Mouse (Mus musculus) kidney, embryonic 14.5 days (tissue): ENCODE data around the gene Arhgef17. TPM values are rescaled to one million over a fixed set of nuclear protein-coding genes. Genes with fewer than 3 reads are reported as not detected.
A peak's percentile ranks its signal among the peaks of the same experiment; 100 is the strongest.

Experiments used
- ATAC-seq: fragments of 200-750 bp; cut with Nextera tagmentation; 2 replicates; pipeline ENCODE4 v1.8.0; 2017; ENCODE audit warnings: moderate number of reproducible peaks, mild to moderate bottlenecking, moderate TSS enrichment, moderate library complexity; ENCODE audit not compliant: low FRiP score, low TSS enrichment
- H3K27ac ChIP-seq: fragments of 300-500 bp; sonication (generic); 2 replicates; pipeline ENCODE4 v1.5.1; 2014; ENCODE audit warnings: low read depth, mild to moderate bottlenecking, low read length, moderate library complexity, mixed read lengths
- H3K27me3 ChIP-seq: fragments of 300-500 bp; sonication (generic); 2 replicates; pipeline ENCODE4 v1.6.1; 2014; ENCODE audit warnings: mild to moderate bottlenecking, low read length; ENCODE audit not compliant: control insufficient read depth, insufficient read depth
- H3K36me3 ChIP-seq: fragments of 300-500 bp; sonication (generic); 2 replicates; pipeline ENCODE4 v1.6.1; 2014; ENCODE audit warnings: low read length, mixed read lengths; ENCODE audit not compliant: control insufficient read depth, insufficient read depth
- H3K4me1 ChIP-seq: fragments of 300-500 bp; sonication (generic); 2 replicates; pipeline ENCODE4 v1.6.1; 2014; ENCODE audit warnings: low read length, mixed read lengths; ENCODE audit not compliant: control insufficient read depth, insufficient read depth
- H3K4me2 ChIP-seq: fragments of 300-500 bp; sonication (generic); replicated peaks from 2 replicates; pipeline ENCODE4 v1.6.1; 2014; ENCODE audit warnings: low read depth, mild to moderate bottlenecking, low read length
- H3K4me3 ChIP-seq: fragments of 300-500 bp; sonication (generic); 2 replicates; pipeline ENCODE4 v1.5.1; 2014; ENCODE audit warnings: mild to moderate bottlenecking, low read length
- H3K9ac ChIP-seq: fragments of 300-500 bp; sonication (generic); 2 replicates; pipeline ENCODE4 v1.6.1; 2014; ENCODE audit warnings: low read depth, mild to moderate bottlenecking, low read length, moderate library complexity
- H3K9me3 ChIP-seq: fragments of 300-500 bp; sonication (generic); 2 replicates; pipeline ENCODE4 v1.6.1; 2016; ENCODE audit warnings: low read length; ENCODE audit not compliant: control insufficient read depth
- WGBS: fragments of 180-500 bp; shearing (Covaris S2); extraction: QIAGEN DNeasy Blood & Tissue Kit; methylation state at CpG from one replicate; pipeline ENCODE4 v1.1.7; 2014; 5-methylcytosine and 5-hydroxymethylcytosine counted together
- polyA plus RNA-seq: library from polyadenylated mRNA; unstranded; fragments of >200 nt; fragmentation: Nextera tagmentation; extraction: Ambion mirVana; gene quantifications from 2 replicates; pipeline ENCODE4 v1.2.1, GENCODE M21; 2014

Gene Arhgef17
- polyA plus RNA-seq, 1 experiment from 2014 or later: 15.5 TPM

- WGBS: 88% methylated on average over 4 of the region's 4 CpGs
- Histone ChIP-seq H3K4me3 (no peak overlapping the region), H3K4me2 (no peak overlapping the region), H3K27ac (no peak overlapping the region), H3K36me3 (peaks cover 92% of the 10 kb centered on the region), H3K4me1 (no peaks in the 10 kb centered on the region), H3K9ac (no peak overlapping the region), H3K9me3 (no peaks in the 10 kb centered on the region), H3K27me3 (no peaks in the 10 kb centered on the region)
- ATAC-seq: no peak
Measured at GRCm38 (mm10) chr7:100881950-100882349, 50.0 kb downstream of the Arhgef17 start.

GRCm38 (mm10) chr7:100881531-100881930 is 50.4 kb downstream of the Arhgef17 start:
- Histone ChIP-seq H3K36me3 (peaks cover 96% of the 10 kb centered on the region), H3K27ac (no peak overlapping the region), H3K4me1 (no peaks in the 10 kb centered on the region), H3K27me3 (no peaks in the 10 kb centered on the region), H3K9ac (no peak overlapping the region), H3K4me2 (no peak overlapping the region), H3K4me3 (no peak overlapping the region), H3K9me3 (no peaks in the 10 kb centered on the region)
- ATAC-seq: no peak
- WGBS: 92% methylated on average over 9 of the region's 9 CpGs

- Histone ChIP-seq H3K27me3 (no peaks in the 10 kb centered on the region), H3K9me3 (no peaks in the 10 kb centered on the region), H3K4me2 (no peak overlapping the region), H3K36me3 (peaks cover 97% of the 10 kb centered on the region), H3K9ac (no peak overlapping the region), H3K27ac (no peak overlapping the region), H3K4me3 (no peak overlapping the region), H3K4me1 (no peaks in the 10 kb centered on the region)
- 26% methylated on average over 20 of the region's 20 CpGs for WGBS
- peak; percentile 24; the same call in 1 of the 2 replicates for ATAC-seq
Measured at GRCm38 (mm10) chr7:100879595-100879994, 52.3 kb downstream of the Arhgef17 start.

GRCm38 (mm10) chr7:100876771-100877170 is 55.1 kb downstream of the Arhgef17 start:
- 90% methylated on average over 9 of the region's 9 CpGs for WGBS
- ATAC-seq: no peak
- Histone ChIP-seq H3K4me1 (0 out of 2 replicates have a peak, but pooled peaks cover 5% of the 10 kb centered on the region), H3K4me2 (no peak overlapping the region), H3K27ac (no peak overlapping the region), H3K4me3 (no peak overlapping the region), H3K9ac (no peak overlapping the region), H3K27me3 (no peaks in the 10 kb centered on the region), H3K36me3 (peaks cover 95% of the 10 kb centered on the region), H3K9me3 (no peaks in the 10 kb centered on the region)

- 81% methylated on average over 13 of the region's 13 CpGs for WGBS
- peaks cover 95% of the 10 kb centered on the region for H3K36me3 ChIP-seq
- H3K4me3 ChIP-seq: no peak overlapping the region
- ATAC-seq: no peak
- H3K27ac ChIP-seq: peak overlapping the region; percentile 37; the same call in 1 of the 2 replicates
- no peaks in the 10 kb centered on the region for H3K9me3 ChIP-seq
- H3K9ac ChIP-seq: no peak overlapping the region
- H3K27me3 ChIP-seq: no peaks in the 10 kb centered on the region
- H3K4me2 ChIP-seq: no peak overlapping the region
- 0 out of 2 replicates have a peak, but pooled peaks cover 5% of the 10 kb centered on the region for H3K4me1 ChIP-seq
Measured at GRCm38 (mm10) chr7:100876293-100876692, 55.6 kb downstream of the Arhgef17 start.

- WGBS: 53% methylated on average over 1 of the region's 1 CpGs
- Histone ChIP-seq H3K4me2 (no peak overlapping the region), H3K27ac (peak overlapping the region; percentile 37; the same call in 1 of the 2 replicates), H3K36me3 (peaks cover 94% of the 10 kb centered on the region), H3K4me3 (no peak overlapping the region), H3K4me1 (0 out of 2 replicates have a peak, but pooled peaks cover 5% of the 10 kb centered on the region), H3K9ac (no peak overlapping the region), H3K27me3 (no peaks in the 10 kb centered on the region), H3K9me3 (no peaks in the 10 kb centered on the region)
- ATAC-seq: no peak
Measured at GRCm38 (mm10) chr7:100875822-100876221, 56.1 kb downstream of the Arhgef17 start.

- ATAC-seq: no peak
- peaks cover 71% of the 10 kb centered on the region for H3K36me3 ChIP-seq
- no peak overlapping the region for H3K4me3 ChIP-seq
- H3K4me1 ChIP-seq: 0 out of 2 replicates have a peak, but pooled peaks cover 5% of the 10 kb centered on the region
- H3K9ac ChIP-seq: no peak overlapping the region
- no peak overlapping the region for H3K27ac ChIP-seq
- H3K9me3 ChIP-seq: no peaks in the 10 kb centered on the region
- H3K4me2 ChIP-seq: no peak overlapping the region
- no peaks in the 10 kb centered on the region for H3K27me3 ChIP-seq
- WGBS: 94% methylated on average over 13 of the region's 13 CpGs
Measured at GRCm38 (mm10) chr7:100873197-100873596, 58.7 kb downstream of the Arhgef17 start.

- Histone ChIP-seq H3K27ac (no peak overlapping the region), H3K9me3 (no peaks in the 10 kb centered on the region), H3K4me3 (no peak overlapping the region), H3K4me1 (0 out of 2 replicates have a peak, but pooled peaks cover 5% of the 10 kb centered on the region), H3K36me3 (peaks cover 57% of the 10 kb centered on the region), H3K4me2 (no peak overlapping the region), H3K9ac (no peak overlapping the region), H3K27me3 (no peaks in the 10 kb centered on the region)
- 65% methylated on average over 5 of the region's 5 CpGs for WGBS
- no peak for ATAC-seq
Measured at GRCm38 (mm10) chr7:100871892-100872291, 60.0 kb downstream of the Arhgef17 start.

- Histone ChIP-seq H3K9me3 (no peaks in the 10 kb centered on the region), H3K4me3 (no peak overlapping the region), H3K4me2 (no peak overlapping the region), H3K4me1 (0 out of 2 replicates have a peak, but pooled peaks cover 5% of the 10 kb centered on the region), H3K36me3 (peaks cover 52% of the 10 kb centered on the region), H3K27me3 (no peaks in the 10 kb centered on the region), H3K27ac (no peak overlapping the region), H3K9ac (no peak overlapping the region)
- 90% methylated on average over 4 of the region's 4 CpGs for WGBS
- ATAC-seq: no peak
Measured at GRCm38 (mm10) chr7:100871355-100871754, 60.6 kb downstream of the Arhgef17 start.
